ENCODE assay signal across 21 mouse cellular contexts in genomic region chr15:96233113-96233512, GRCm38 (mm10). TPM values are rescaled to one million over a fixed set of nuclear protein-coding genes. Genes with fewer than 3 reads are reported as not detected.
DNase-seq lines count a peak whose midpoint lies in the region; ATAC-seq and TF ChIP-seq lines count a peak whose summit lies in the region.
"Had no signal": no experiment of that assay in that cellular context is flagged by ENCODE, and none has a peak within 500 bp of the region (broad histone marks: within the 10 kb centered on the region; RNA-seq: fewer than 3 reads in every experiment).

No protein-coding gene starts in this region.

- TF ChIP-seq CTCF in forebrain, postnatal 0 days (IDR thresholded peaks at IDR 0.05; ENCODE audit: low read depth): no peak

- H3K9me3 ChIP-seq in forebrain, postnatal 0 days (ENCODE audit: low read length): no peaks in the 10 kb centered on the region
- H3K9me3 ChIP-seq in forebrain, embryonic 13.5 days (replicated peaks): no peaks in the 10 kb centered on the region
- no peaks in the 10 kb centered on the region for H3K9me3 ChIP-seq in midbrain, embryonic 15.5 days
- H3K9me3 ChIP-seq in midbrain, embryonic 10.5 days (replicated peaks): no peaks in the 10 kb centered on the region
- H3K9me3 ChIP-seq: embryonic facial prominence, embryonic 12.5 days; heart, embryonic 10.5 days; liver, embryonic 15.5 days; lung, embryonic 15.5 days; neural tube, embryonic 12.5 days had no signal

- H3K4me2 ChIP-seq in forebrain, postnatal 0 days (ENCODE audit: low read depth): no peak overlapping the region
- no peak overlapping the region for H3K4me2 ChIP-seq in forebrain, embryonic 13.5 days
- H3K4me2 ChIP-seq in midbrain, embryonic 15.5 days: no peak overlapping the region
- H3K4me2 ChIP-seq: embryonic facial prominence, embryonic 12.5 days; liver, embryonic 15.5 days; lung, embryonic 15.5 days; neural tube, embryonic 12.5 days had no signal

- H3K4me1 ChIP-seq in forebrain, postnatal 0 days (ENCODE audit: insufficient read depth): no peaks in the 10 kb centered on the region
- no peaks in the 10 kb centered on the region for H3K4me1 ChIP-seq in forebrain, embryonic 13.5 days
- no peaks in the 10 kb centered on the region; the same call in 1 of the 2 replicates for H3K4me1 ChIP-seq in midbrain, embryonic 15.5 days
- H3K4me1 ChIP-seq in midbrain, embryonic 10.5 days: peaks cover 3% of the 10 kb centered on the region; the same call in 1 of the 2 replicates
- H3K4me1 ChIP-seq: embryonic facial prominence, embryonic 12.5 days; heart, embryonic 10.5 days; lung, embryonic 15.5 days; neural tube, embryonic 12.5 days had no signal

- no peak overlapping the region for H3K4me3 ChIP-seq in forebrain, postnatal 0 days (ENCODE audit: low read depth, low read length)
- no peak overlapping the region for H3K4me3 ChIP-seq in forebrain, embryonic 13.5 days
- no peak overlapping the region for H3K4me3 ChIP-seq in midbrain, embryonic 15.5 days
- no peak overlapping the region for H3K4me3 ChIP-seq in midbrain, embryonic 10.5 days
- H3K4me3 ChIP-seq: embryonic facial prominence, embryonic 12.5 days; heart, embryonic 10.5 days; liver, embryonic 15.5 days; lung, embryonic 15.5 days; neural tube, embryonic 12.5 days had no signal

- no peaks in the 10 kb centered on the region for H3K36me3 ChIP-seq in forebrain, postnatal 0 days (ENCODE audit: insufficient read depth)
- H3K36me3 ChIP-seq in forebrain, embryonic 13.5 days (ENCODE audit: poor library complexity, severe bottlenecking): no peaks in the 10 kb centered on the region
- no peaks in the 10 kb centered on the region for H3K36me3 ChIP-seq in midbrain, embryonic 15.5 days (replicated peaks)
- no peaks in the 10 kb centered on the region for H3K36me3 ChIP-seq in midbrain, embryonic 10.5 days
- H3K36me3 ChIP-seq: embryonic facial prominence, embryonic 12.5 days; G1E; heart, embryonic 10.5 days; liver, embryonic 15.5 days; lung, embryonic 15.5 days; neural tube, embryonic 12.5 days had no signal

- H3K27me3 ChIP-seq in forebrain, postnatal 0 days (ENCODE audit: insufficient read depth, low read length): no peaks in the 10 kb centered on the region
- no peaks in the 10 kb centered on the region for H3K27me3 ChIP-seq in forebrain, embryonic 13.5 days
- no peaks in the 10 kb centered on the region for H3K27me3 ChIP-seq in midbrain, embryonic 15.5 days (replicated peaks)
- H3K27me3 ChIP-seq in midbrain, embryonic 10.5 days (ENCODE audit: low read depth, poor library complexity, severe bottlenecking): no peaks in the 10 kb centered on the region
- H3K27me3 ChIP-seq: embryonic facial prominence, embryonic 12.5 days; liver, embryonic 15.5 days; lung, embryonic 15.5 days; neural tube, embryonic 12.5 days had no signal

- H3K27ac ChIP-seq in forebrain, postnatal 0 days (ENCODE audit: low read depth, low read length): peak overlapping the region; percentile 45; the same call in 1 of the 2 replicates
- H3K27ac ChIP-seq in forebrain, embryonic 13.5 days: no peak overlapping the region
- H3K27ac ChIP-seq in midbrain, embryonic 15.5 days: 0 out of 2 replicates have a peak overlapping the region, but pooled peaks have one; percentile 38
- H3K27ac ChIP-seq in midbrain, embryonic 10.5 days (replicated peaks): no peak overlapping the region
- H3K27ac ChIP-seq: embryonic facial prominence, embryonic 12.5 days; heart, embryonic 10.5 days; kidney, postnatal 0 days; liver, embryonic 15.5 days; lung, embryonic 15.5 days; neural tube, embryonic 12.5 days had no signal

- no peak for DNase-seq in forebrain, postnatal 0 days
- peak; percentile 14 for DNase-seq in kidney, adult 11 months
- no peak for DNase-seq in kidney, postnatal 4 days
- DNase-seq in midbrain, embryonic 10.5 days (ENCODE audit: low spot score): no peak
- no peak for DNase-seq in frontal cortex, postnatal 10 days (ENCODE audit: low spot score in 2 of 2)
- DNase-seq: adrenal gland, adult 8-10 months; cerebellum, adult 2 months; cerebellum, postnatal 25 days; left cerebral cortex, postnatal 4 days; liver; lung, postnatal 36 days had no signal

- ATAC-seq in forebrain, postnatal 0 days: peak; percentile 51; the same call in 1 of the 2 replicates
- no peak for ATAC-seq in forebrain, embryonic 13.5 days
- ATAC-seq in midbrain, embryonic 15.5 days (replicated peaks): no peak
- ATAC-seq: Patski had no signal

- H3K9ac ChIP-seq in forebrain, postnatal 0 days: no peak overlapping the region
- H3K9ac ChIP-seq in forebrain, embryonic 13.5 days: no peak overlapping the region
- H3K9ac ChIP-seq in midbrain, embryonic 15.5 days: no peak overlapping the region
- H3K9ac ChIP-seq: embryonic facial prominence, embryonic 12.5 days; liver, embryonic 15.5 days; lung, embryonic 15.5 days; neural tube, embryonic 12.5 days had no signal

RNA-seq across cellular contexts. Expression of gene Arid2, which starts 54.2 kb away (rescaled TPM):
- total RNA-seq in forebrain, postnatal 0 days (2014; rRNA removed): 32.2 and 49.9 TPM in 2 replicates
- 7.8 and 10.7 TPM in 2 replicates for polyA plus RNA-seq in forebrain, postnatal 0 days (2015; fragmentation: Nextera tagmentation; extraction: Ambion mirVana)
- polyA plus RNA-seq in forebrain, embryonic 13.5 days (2015; fragmentation: Nextera tagmentation; extraction: Ambion mirVana): 28.9 and 32.4 TPM in 2 replicates
- polyA plus RNA-seq in midbrain, embryonic 15.5 days (2015; fragmentation: Nextera tagmentation; extraction: Ambion mirVana): 21.1 and 22.9 TPM in 2 replicates
- 26.2 and 27.6 TPM in 2 replicates for polyA plus RNA-seq in midbrain, embryonic 10.5 days (2016; fragmentation: Nextera tagmentation; extraction: Ambion mirVana)

Comparison
In these comparisons a context has a peak if more than half of its experiments do, and no peak if none do; other contexts are left out.
1. H3K27ac ChIP-seq: peak in forebrain, postnatal 0 days (single experiment) and midbrain, embryonic 15.5 days (single experiment); none in forebrain, embryonic 13.5 days (single experiment) and midbrain, embryonic 10.5 days (single experiment).